Mouse (Mus musculus) heart, adult 18-20 months (tissue): ENCODE data around the gene Agps. TPM values are rescaled to one million over a fixed set of nuclear protein-coding genes. Genes with fewer than 3 reads are reported as not detected.
A peak's percentile ranks its signal among the peaks of the same experiment; 100 is the strongest.

Experiments
- DNase-seq, 2 experiments: peaks; one replicate each; pipeline ENCODE4 v3.0.0; 2021 to 2022; ENCODE audit warnings: mixed read lengths in 1 of 2
- long read RNA-seq, 2 experiments: library from polyadenylated mRNA; stranded (forward); transcript quantifications; one replicate each; pipeline ENCODE4 v2.0.0; 2021
- total RNA-seq, 2 experiments: library from RNA; stranded (reverse); gene quantifications; 2 replicates each; pipeline ENCODE4 v1.2.3; 2021

Agps gene
- total RNA-seq = 10 to 100 TPM; 32.4 to 33.7 TPM
- long read RNA-seq, experiment 1, full-length matches to known transcripts = 17 of 21 reads
- long read RNA-seq, experiment 1, partial matches to known transcripts = 2 of 21 reads
- long read RNA-seq, experiment 1, other reads (novel, unspliced or antisense) = 2 of 21 reads
- long read RNA-seq, experiment 2, full-length matches to known transcripts = 6 of 9 reads
- long read RNA-seq, experiment 2, partial matches to known transcripts = 1 of 9 reads
- long read RNA-seq, experiment 2, other reads (novel, unspliced or antisense) = 2 of 9 reads

GRCm38 (mm10) chr2:75831881-75832633, at the start of gene Agps:
Gene Agps (plus strand): TSS chr2:75832177.
- DNase-seq = peak; percentile 90 to 93

- DNase-seq = peak; percentile 50 to 64
These were observed 45.9 kb upstream of the Agps start for GRCm38 (mm10) chr2:75786075-75786474.

GRCm38 (mm10) chr2:75788511-75788910, 43.5 kb upstream of the Agps start:
- no peak for DNase-seq

- DNase-seq = no peak
These were observed 41.9 kb upstream of the Agps start for GRCm38 (mm10) chr2:75789959-75790523.

- no peak for DNase-seq
These were observed 40.2 kb upstream of the Agps start for GRCm38 (mm10) chr2:75791561-75792308.

- DNase-seq = peak in 1 of 2 experiments; percentile 75
These were observed 39.4 kb upstream of the Agps start for GRCm38 (mm10) chr2:75792377-75793203.

GRCm38 (mm10) chr2:75796181-75796580, 35.8 kb upstream of the Agps start:
- no peak for DNase-seq

GRCm38 (mm10) chr2:75798434-75798970, 33.5 kb upstream of the Agps start:
- DNase-seq = no peak

- no peak for DNase-seq
These were observed 26.2 kb upstream of the Agps start for GRCm38 (mm10) chr2:75805767-75806166.

- DNase-seq = no peak
These were observed 25.1 kb upstream of the Agps start for GRCm38 (mm10) chr2:75806891-75807290.

GRCm38 (mm10) chr2:75807460-75807859, 24.5 kb upstream of the Agps start:
- no peak for DNase-seq

- DNase-seq = no peak
These were observed 17.1 kb upstream of the Agps start for GRCm38 (mm10) chr2:75814880-75815279.

GRCm38 (mm10) chr2:75815521-75815920, 16.5 kb upstream of the Agps start:
- DNase-seq = no peak

- DNase-seq = no peak
These were observed 15.3 kb upstream of the Agps start for GRCm38 (mm10) chr2:75816673-75817072.

GRCm38 (mm10) chr2:75818719-75819118, 13.3 kb upstream of the Agps start:
- no peak for DNase-seq

GRCm38 (mm10) chr2:75819796-75820195, 12.2 kb upstream of the Agps start:
- no peak for DNase-seq

GRCm38 (mm10) chr2:75821971-75822751, 9.8 kb upstream of the Agps start:
- DNase-seq = peak; percentile 59 to 76

GRCm38 (mm10) chr2:75823736-75824135, 8.2 kb upstream of the Agps start:
- peak in 1 of 2 experiments; percentile 22 for DNase-seq

GRCm38 (mm10) chr2:75824144-75824543, 7.8 kb upstream of the Agps start:
- no peak for DNase-seq

GRCm38 (mm10) chr2:75824846-75825245, 7.1 kb upstream of the Agps start:
- no peak for DNase-seq
